Mouse (Mus musculus): ENCODE data around the gene Uso1. TPM values are rescaled to one million over a fixed set of nuclear protein-coding genes. Genes with fewer than 3 reads are reported as not detected.
"Not testable (repeated sequence)": the region's sequence is repeated elsewhere in the genome, so short reads cannot be mapped to it uniquely, and the experiment has no call there.

The Uso1 gene
- polyA plus RNA-seq, 1 experiment from 2014 or later = 52.0 TPM

- 0 out of 2 replicates have a peak, but pooled peaks have one; percentile 33 for ATAC-seq (ENCODE audit: low FRiP score, low read depth)
- WGBS = 71% methylated on average over 1 of the region's 1 CpGs
- H3K27ac ChIP-seq (replicated peaks) = 0 out of 2 replicates have a peak overlapping the region, but pooled peaks have one; percentile 10
Measured at GRCm38 (mm10) chr5:92129321-92129768, 8.4 kb upstream of the Uso1 start.

GRCm38 (mm10) chr5:92130040-92130682 lies 7.6 kb upstream of the Uso1 start:
- Histone ChIP-seq H3K4me1 (peaks cover 11% of the 10 kb centered on the region), H3K9me3 (no peaks in the 10 kb centered on the region), H3K4me3 (no peak overlapping the region), H3K9ac (replicated peaks) (no peak overlapping the region), H3K4me2 (replicated peaks) (no peak overlapping the region), H3K36me3 (peaks cover 8% of the 10 kb centered on the region; the same call in 1 of the 2 replicates), H3K27ac (replicated peaks) (no peak overlapping the region), H3K27me3 (no peaks in the 10 kb centered on the region)
- 92% methylated on average over 6 of the region's 6 CpGs for WGBS
- no peak for ATAC-seq (ENCODE audit: low FRiP score, low read depth)

More at GRCm38 (mm10) chr5:92129321-92129768, 8.4 kb upstream of the Uso1 start:
- H3K9ac ChIP-seq (replicated peaks) = no peak overlapping the region
- no peak overlapping the region for H3K4me3 ChIP-seq
- H3K4me1 ChIP-seq = peaks cover 11% of the 10 kb centered on the region
- no peaks in the 10 kb centered on the region for H3K27me3 ChIP-seq
- peaks cover 14% of the 10 kb centered on the region; the same call in 1 of the 2 replicates for H3K36me3 ChIP-seq
- no peak overlapping the region for H3K4me2 ChIP-seq (replicated peaks)
- no peaks in the 10 kb centered on the region for H3K9me3 ChIP-seq

GRCm38 (mm10) chr5:92132127-92132526 lies 5.6 kb upstream of the Uso1 start:
- WGBS = 92% methylated on average over 4 of the region's 4 CpGs
- Histone ChIP-seq H3K4me3 (no peak overlapping the region), H3K9ac (replicated peaks) (no peak overlapping the region), H3K4me1 (peaks cover 22% of the 10 kb centered on the region), H3K4me2 (replicated peaks) (no peak overlapping the region), H3K9me3 (no peaks in the 10 kb centered on the region), H3K36me3 (0 out of 2 replicates have a peak, but pooled peaks cover 3% of the 10 kb centered on the region), H3K27ac (replicated peaks) (no peak overlapping the region), H3K27me3 (no peaks in the 10 kb centered on the region)
- ATAC-seq (ENCODE audit: low FRiP score, low read depth) = no peak

GRCm38 (mm10) chr5:92133006-92133405 lies 4.7 kb upstream of the Uso1 start:
- H3K4me2 ChIP-seq (replicated peaks); H3K27ac ChIP-seq (replicated peaks); H3K9me3 ChIP-seq; ATAC-seq (ENCODE audit: low FRiP score, low read depth); H3K36me3 ChIP-seq; H3K4me3 ChIP-seq; H3K9ac ChIP-seq (replicated peaks); H3K27me3 ChIP-seq: not testable (repeated sequence)
- WGBS = 75% methylated on average over 4 of the region's 4 CpGs
- peaks cover 22% of the 10 kb centered on the region for H3K4me1 ChIP-seq

- Histone ChIP-seq H3K4me3 (no peak overlapping the region), H3K27ac (replicated peaks) (no peak overlapping the region), H3K4me2 (replicated peaks) (no peak overlapping the region), H3K9me3 (no peaks in the 10 kb centered on the region), H3K4me1 (peaks cover 26% of the 10 kb centered on the region), H3K9ac (replicated peaks) (no peak overlapping the region), H3K27me3 (no peaks in the 10 kb centered on the region), H3K36me3 (0 out of 2 replicates have a peak, but pooled peaks cover 3% of the 10 kb centered on the region)
- WGBS = 85% methylated on average over 3 of the region's 3 CpGs
- no peak for ATAC-seq (ENCODE audit: low FRiP score, low read depth)
Measured at GRCm38 (mm10) chr5:92134934-92135333, 2.8 kb upstream of the Uso1 start.

- peak overlapping the region; percentile 57 for H3K9ac ChIP-seq (replicated peaks)
- H3K36me3 ChIP-seq = 0 out of 2 replicates have a peak, but pooled peaks cover 3% of the 10 kb centered on the region
- H3K27ac ChIP-seq (replicated peaks) = peak overlapping the region; percentile 75; the same call in 1 of the 2 replicates
- peak overlapping the region; percentile 92 for H3K4me3 ChIP-seq
- WGBS = 61% methylated on average over 9 of the region's 9 CpGs
- no peaks in the 10 kb centered on the region for H3K27me3 ChIP-seq
- H3K9me3 ChIP-seq = no peaks in the 10 kb centered on the region
- no peak for ATAC-seq (ENCODE audit: low FRiP score, low read depth)
- H3K4me2 ChIP-seq (replicated peaks) = peak overlapping the region; percentile 81
- peaks cover 26% of the 10 kb centered on the region for H3K4me1 ChIP-seq
Measured at GRCm38 (mm10) chr5:92136536-92137238, 1.1 kb upstream of the Uso1 start.

- H3K36me3 ChIP-seq = no peaks in the 10 kb centered on the region
- ATAC-seq (ENCODE audit: low FRiP score, low read depth) = peak; percentile 86
- no peaks in the 10 kb centered on the region for H3K9me3 ChIP-seq
- under 1% methylated on average over 38 of the region's 43 CpGs for WGBS
- peak overlapping the region; percentile 81 for H3K27ac ChIP-seq (replicated peaks)
- no peaks in the 10 kb centered on the region for H3K27me3 ChIP-seq
- H3K4me2 ChIP-seq (replicated peaks) = peak overlapping the region; percentile 81
- H3K9ac ChIP-seq (replicated peaks) = peak overlapping the region; percentile 91
- peaks cover 26% of the 10 kb centered on the region for H3K4me1 ChIP-seq
- peak overlapping the region; percentile 92 for H3K4me3 ChIP-seq
Measured at GRCm38 (mm10) chr5:92138093-92138621, 419 bp downstream of the Uso1 start.

- Histone ChIP-seq H3K9me3 (no peaks in the 10 kb centered on the region), H3K4me2 (replicated peaks) (peak overlapping the region; percentile 81), H3K36me3 (no peaks in the 10 kb centered on the region), H3K27ac (replicated peaks) (no peak overlapping the region), H3K4me3 (peak overlapping the region; percentile 92), H3K9ac (replicated peaks) (peak overlapping the region; percentile 31; the same call in 1 of the 2 replicates), H3K27me3 (no peaks in the 10 kb centered on the region), H3K4me1 (peaks cover 26% of the 10 kb centered on the region)
- ATAC-seq (ENCODE audit: low FRiP score, low read depth) = no peak
- 36% methylated on average over 1 of the region's 1 CpGs for WGBS
Measured at GRCm38 (mm10) chr5:92139191-92139590, 1.5 kb downstream of the Uso1 start.

- ATAC-seq (ENCODE audit: low FRiP score, low read depth) = no peak
- no peak overlapping the region for H3K9ac ChIP-seq (replicated peaks)
- peaks cover 7% of the 10 kb centered on the region; the same call in 1 of the 2 replicates for H3K36me3 ChIP-seq
- no peaks in the 10 kb centered on the region for H3K9me3 ChIP-seq
- WGBS = 80% methylated on average over 5 of the region's 5 CpGs
- peaks cover 17% of the 10 kb centered on the region for H3K4me1 ChIP-seq
- H3K27me3 ChIP-seq = no peaks in the 10 kb centered on the region
- H3K4me3 ChIP-seq = no peak overlapping the region
- H3K27ac ChIP-seq (replicated peaks) = no peak overlapping the region
- no peak overlapping the region for H3K4me2 ChIP-seq (replicated peaks)
Measured at GRCm38 (mm10) chr5:92141696-92142095, 4.0 kb downstream of the Uso1 start.

GRCm38 (mm10) chr5:92142481-92142880 lies 4.7 kb downstream of the Uso1 start:
- Histone ChIP-seq H3K4me3 (no peak overlapping the region), H3K27me3 (no peaks in the 10 kb centered on the region), H3K9me3 (no peaks in the 10 kb centered on the region), H3K9ac (replicated peaks) (no peak overlapping the region), H3K27ac (replicated peaks) (no peak overlapping the region), H3K36me3 (peaks cover 7% of the 10 kb centered on the region; the same call in 1 of the 2 replicates), H3K4me2 (replicated peaks) (no peak overlapping the region), H3K4me1 (peaks cover 15% of the 10 kb centered on the region)
- 85% methylated on average over 3 of the region's 3 CpGs for WGBS
- ATAC-seq (ENCODE audit: low FRiP score, low read depth) = no peak

- H3K4me3 ChIP-seq = no peak overlapping the region
- WGBS = 95% methylated on average over 6 of the region's 6 CpGs
- peaks cover 11% of the 10 kb centered on the region for H3K4me1 ChIP-seq
- no peak overlapping the region for H3K4me2 ChIP-seq (replicated peaks)
- H3K9ac ChIP-seq (replicated peaks) = no peak overlapping the region
- H3K9me3 ChIP-seq = no peaks in the 10 kb centered on the region
- H3K27me3 ChIP-seq = no peaks in the 10 kb centered on the region
- peaks cover 7% of the 10 kb centered on the region; the same call in 1 of the 2 replicates for H3K36me3 ChIP-seq
- H3K27ac ChIP-seq (replicated peaks) = no peak overlapping the region
- no peak for ATAC-seq (ENCODE audit: low FRiP score, low read depth)
Measured at GRCm38 (mm10) chr5:92143665-92144064, 5.9 kb downstream of the Uso1 start.

All from midbrain, embryonic 12.5 days (tissue).